Mouse (Mus musculus) embryonic facial prominence, embryonic 13.5 days (tissue): ENCODE measurements around the gene Camta1. TPM values are rescaled to one million over a fixed set of nuclear protein-coding genes. Genes with fewer than 3 reads are reported as not detected.
A peak's percentile ranks its signal among the peaks of the same experiment; 100 is the strongest.

Source experiments
- ATAC-seq: fragments of 200-750 bp; cut with Nextera tagmentation; 2 replicates; pipeline ENCODE4 v1.8.0; 2017; ENCODE audit warnings: low read depth; ENCODE audit not compliant: insufficient number of reproducible peaks, insufficient read depth, low FRiP score, low TSS enrichment
- H3K27ac ChIP-seq: fragments of 300-500 bp; sonication (generic); 2 replicates; pipeline ENCODE4 v1.5.1; 2015; ENCODE audit warnings: moderate library complexity, mild to moderate bottlenecking, inconsistent platforms
- H3K27me3 ChIP-seq: fragments of 300-500 bp; sonication (generic); 2 replicates; pipeline ENCODE4 v1.6.1; 2015; ENCODE audit warnings: mild to moderate bottlenecking, inconsistent platforms
- H3K36me3 ChIP-seq: fragments of 300-500 bp; sonication (generic); 2 replicates; pipeline ENCODE4 v1.6.1; 2015; ENCODE audit warnings: mild to moderate bottlenecking, inconsistent platforms
- H3K4me1 ChIP-seq: fragments of 300-500 bp; sonication (generic); 2 replicates; pipeline ENCODE4 v1.6.1; 2015; ENCODE audit warnings: inconsistent platforms
- H3K4me2 ChIP-seq: fragments of 300-500 bp; sonication (generic); 2 replicates; pipeline ENCODE4 v1.6.1; 2015; ENCODE audit warnings: moderate library complexity, mild to moderate bottlenecking, inconsistent platforms
- H3K4me3 ChIP-seq: fragments of 300-500 bp; sonication (generic); 2 replicates; pipeline ENCODE4 v1.5.1; 2015; ENCODE audit warnings: mild to moderate bottlenecking, inconsistent platforms
- H3K9ac ChIP-seq: fragments of 300-500 bp; sonication (generic); 2 replicates; pipeline ENCODE4 v1.6.1; 2015; ENCODE audit warnings: mild to moderate bottlenecking, inconsistent platforms
- H3K9me3 ChIP-seq: fragments of 300-500 bp; sonication (generic); 2 replicates; pipeline ENCODE4 v1.6.1; 2016; ENCODE audit warnings: inconsistent platforms
- WGBS: fragments of 180-500 bp; shearing (Covaris S2); methylation state at CpG from one replicate; pipeline ENCODE4 v1.1.7; 2015; ENCODE audit warnings: mixed read lengths; 5-methylcytosine and 5-hydroxymethylcytosine counted together
- polyA plus RNA-seq: library from polyadenylated mRNA; unstranded; fragments of >200 nt; fragmentation: Nextera tagmentation; extraction: Ambion mirVana; gene quantifications from 2 replicates; pipeline ENCODE4 v1.2.1, GENCODE M21; 2015

The Camta1 gene
- polyA plus RNA-seq, 1 experiment from 2014 or later = 106 TPM

GRCm38 (mm10) chr4:150903091-150903742 lies 958.5 kb downstream of the Camta1 start:
- Histone ChIP-seq H3K4me3 (no peak overlapping the region), H3K36me3 (peaks cover 90% of the 10 kb centered on the region), H3K4me1 (peaks cover 6% of the 10 kb centered on the region; the same call in 1 of the 2 replicates), H3K9me3 (no peaks in the 10 kb centered on the region), H3K27me3 (no peaks in the 10 kb centered on the region), H3K27ac (no peak overlapping the region), H3K9ac (no peak overlapping the region), H3K4me2 (no peak overlapping the region)
- ATAC-seq = no peak
- WGBS = 94% methylated on average over 14 of the region's 14 CpGs

- 90% methylated on average over 12 of the region's 12 CpGs for WGBS
- H3K9ac ChIP-seq = no peak overlapping the region
- no peaks in the 10 kb centered on the region for H3K27me3 ChIP-seq
- H3K27ac ChIP-seq = no peak overlapping the region
- H3K36me3 ChIP-seq = peaks cover 91% of the 10 kb centered on the region
- ATAC-seq = no peak
- no peak overlapping the region for H3K4me2 ChIP-seq
- H3K9me3 ChIP-seq = no peaks in the 10 kb centered on the region
- H3K4me3 ChIP-seq = no peak overlapping the region
- no peaks in the 10 kb centered on the region for H3K4me1 ChIP-seq
Measured at GRCm38 (mm10) chr4:150902062-150902461, 959.6 kb downstream of the Camta1 start.

GRCm38 (mm10) chr4:150901651-150902050 lies 960.0 kb downstream of the Camta1 start:
- no peaks in the 10 kb centered on the region for H3K27me3 ChIP-seq
- no peak overlapping the region for H3K9ac ChIP-seq
- no peak overlapping the region for H3K4me3 ChIP-seq
- H3K4me1 ChIP-seq = no peaks in the 10 kb centered on the region
- no peak overlapping the region for H3K4me2 ChIP-seq
- H3K9me3 ChIP-seq = no peaks in the 10 kb centered on the region
- peaks cover 91% of the 10 kb centered on the region for H3K36me3 ChIP-seq
- H3K27ac ChIP-seq = no peak overlapping the region
- WGBS = 56% methylated on average over 9 of the region's 9 CpGs
- ATAC-seq = no peak

GRCm38 (mm10) chr4:150900486-150900885 lies 961.2 kb downstream of the Camta1 start:
- WGBS = 93% methylated on average over 13 of the region's 13 CpGs
- no peak for ATAC-seq

GRCm38 (mm10) chr4:150898716-150899365 lies 962.8 kb downstream of the Camta1 start:
- 0 out of 2 replicates have a peak, but pooled peaks cover 9% of the 10 kb centered on the region for H3K4me1 ChIP-seq
- H3K4me3 ChIP-seq = no peak overlapping the region
- no peaks in the 10 kb centered on the region for H3K9me3 ChIP-seq
- no peaks in the 10 kb centered on the region for H3K27me3 ChIP-seq
- no peak overlapping the region for H3K9ac ChIP-seq
- H3K27ac ChIP-seq = no peak overlapping the region
- no peak overlapping the region for H3K4me2 ChIP-seq
- no peak for ATAC-seq
- peaks cover 80% of the 10 kb centered on the region for H3K36me3 ChIP-seq
- WGBS = 49% methylated on average over 13 of the region's 13 CpGs

More at GRCm38 (mm10) chr4:150900486-150900885, 961.2 kb downstream of the Camta1 start:
- H3K27me3 ChIP-seq = no peaks in the 10 kb centered on the region
- H3K4me2 ChIP-seq = no peak overlapping the region
- no peak overlapping the region for H3K27ac ChIP-seq
- H3K4me3 ChIP-seq = no peak overlapping the region
- peaks cover 92% of the 10 kb centered on the region for H3K36me3 ChIP-seq
- no peaks in the 10 kb centered on the region for H3K4me1 ChIP-seq
- H3K9me3 ChIP-seq = no peaks in the 10 kb centered on the region
- no peak overlapping the region for H3K9ac ChIP-seq

- H3K4me2 ChIP-seq = no peak overlapping the region
- no peak overlapping the region for H3K4me3 ChIP-seq
- WGBS = 95% methylated on average over 26 of the region's 26 CpGs
- no peak for ATAC-seq
- H3K4me1 ChIP-seq = 0 out of 2 replicates have a peak, but pooled peaks cover 9% of the 10 kb centered on the region
- no peaks in the 10 kb centered on the region for H3K27me3 ChIP-seq
- no peaks in the 10 kb centered on the region for H3K9me3 ChIP-seq
- H3K27ac ChIP-seq = no peak overlapping the region
- peaks cover 62% of the 10 kb centered on the region for H3K36me3 ChIP-seq
- no peak overlapping the region; the same call in 1 of the 2 replicates for H3K9ac ChIP-seq
Measured at GRCm38 (mm10) chr4:150896896-150897624, 964.6 kb downstream of the Camta1 start.

- Histone ChIP-seq H3K27ac (no peak overlapping the region), H3K4me1 (peaks cover 19% of the 10 kb centered on the region), H3K27me3 (no peaks in the 10 kb centered on the region), H3K9ac (0 out of 2 replicates have a peak overlapping the region, but pooled peaks have one; percentile 6), H3K9me3 (no peaks in the 10 kb centered on the region), H3K4me2 (no peak overlapping the region), H3K36me3 (peaks cover 40% of the 10 kb centered on the region), H3K4me3 (no peak overlapping the region)
- ATAC-seq = no peak
- WGBS = 54% methylated on average over 8 of the region's 8 CpGs
Measured at GRCm38 (mm10) chr4:150894718-150895501, 966.8 kb downstream of the Camta1 start.

GRCm38 (mm10) chr4:150891308-150891707 lies 970.4 kb downstream of the Camta1 start:
- WGBS = 68% methylated on average over 5 of the region's 5 CpGs
- no peaks in the 10 kb centered on the region for H3K9me3 ChIP-seq
- H3K4me1 ChIP-seq = peaks cover 32% of the 10 kb centered on the region
- H3K36me3 ChIP-seq = peaks cover 4% of the 10 kb centered on the region
- no peak overlapping the region for H3K27ac ChIP-seq
- no peak overlapping the region for H3K9ac ChIP-seq
- H3K4me2 ChIP-seq = no peak overlapping the region
- H3K4me3 ChIP-seq = no peak overlapping the region
- H3K27me3 ChIP-seq = no peaks in the 10 kb centered on the region
- ATAC-seq = no peak

GRCm38 (mm10) chr4:150889955-150890315 lies 971.7 kb downstream of the Camta1 start:
- Histone ChIP-seq H3K9ac (no peak overlapping the region), H3K36me3 (no peaks in the 10 kb centered on the region), H3K4me2 (peak overlapping the region; percentile 30; the same call in 1 of the 2 replicates), H3K9me3 (no peaks in the 10 kb centered on the region), H3K27me3 (no peaks in the 10 kb centered on the region), H3K4me1 (peaks cover 29% of the 10 kb centered on the region), H3K4me3 (no peak overlapping the region), H3K27ac (peak overlapping the region; percentile 80)
- peak; percentile 44; the same call in 1 of the 2 replicates for ATAC-seq
- WGBS = 42% methylated on average over 13 of the region's 13 CpGs

- H3K4me2 ChIP-seq = peak overlapping the region; percentile 30; the same call in 1 of the 2 replicates
- ATAC-seq = no peak; the same call in 1 of the 2 replicates
- 35% methylated on average over 20 of the region's 20 CpGs for WGBS
- no peak overlapping the region for H3K4me3 ChIP-seq
- no peaks in the 10 kb centered on the region for H3K36me3 ChIP-seq
- no peaks in the 10 kb centered on the region for H3K27me3 ChIP-seq
- H3K9ac ChIP-seq = no peak overlapping the region
- no peaks in the 10 kb centered on the region for H3K9me3 ChIP-seq
- peaks cover 24% of the 10 kb centered on the region for H3K4me1 ChIP-seq
- peak overlapping the region; percentile 80 for H3K27ac ChIP-seq
Measured at GRCm38 (mm10) chr4:150889273-150889954, 972.3 kb downstream of the Camta1 start.
